Mouse (Mus musculus) cortical plate, adult 2 months (tissue): Measurements from ENCODE around the gene Fos. TPM values are rescaled to one million over a fixed set of nuclear protein-coding genes. Genes with fewer than 3 reads are reported as not detected.

Source experiments
- H3K27ac ChIP-seq: fragments of 200-500 bp; 2 replicates; pipeline ENCODE4 v1.5.1; 2012; ENCODE audit warnings: low read length, control low read depth, inconsistent platforms; ENCODE audit not compliant: insufficient read depth
- H3K4me1 ChIP-seq: fragments of 200-500 bp; 2 replicates; pipeline ENCODE4 v1.6.1; 2011; ENCODE audit warnings: low read length; ENCODE audit not compliant: control insufficient read depth, insufficient read depth
- H3K4me3 ChIP-seq: fragments of 200-500 bp; 2 replicates; pipeline ENCODE4 v1.5.1; 2011; ENCODE audit warnings: mild to moderate bottlenecking, low read length, control low read depth; ENCODE audit not compliant: insufficient read depth
- CTCF ChIP-seq: fragments of 200-500 bp; IDR thresholded peaks from 2 replicates; pipeline ENCODE4 v1.5.1; 2011; ENCODE audit warnings: mild to moderate bottlenecking, control low read depth, low read length; ENCODE audit not compliant: insufficient read depth; ENCODE audit errors: extremely low read depth
- POLR2A ChIP-seq: fragments of 200-500 bp; IDR thresholded peaks from 2 replicates; pipeline ENCODE4 v1.6.1; 2011; ENCODE audit warnings: mild to moderate bottlenecking, low read length, control low read depth; ENCODE audit not compliant: insufficient read depth; ENCODE audit errors: extremely low read depth
- polyA plus RNA-seq: library from polyadenylated mRNA; depleted of rRNA; stranded (reverse); fragments of >200 nt; gene quantifications from 2 replicates; pipeline ENCODE4 v1.2.3, GENCODE M21; 2012

Gene Fos
- polyA plus RNA-seq, 1 experiment, result 41.8 TPM

- Histone ChIP-seq H3K4me1 (no peaks in the 10 kb centered on the region), H3K4me3 (peak overlapping the region; percentile 59), H3K27ac (peak overlapping the region; percentile 80)
- TF ChIP-seq POLR2A (0 out of 2 replicates have a peak, but pooled peaks have one; percentile 50), CTCF (no peak)
Measured at GRCm38 (mm10) chr12:85485890-85486765, 12.4 kb downstream of the Fos start.

GRCm38 (mm10) chr12:85486766-85487069, 13.0 kb downstream of the Fos start:
- H3K4me3 ChIP-seq, result peak overlapping the region; percentile 59
- TF ChIP-seq CTCF (no peak), POLR2A (no peak)
- H3K4me1 ChIP-seq, result no peaks in the 10 kb centered on the region
- H3K27ac ChIP-seq, result 0 out of 2 replicates have a peak overlapping the region, but pooled peaks have one; percentile 80

- no peaks in the 10 kb centered on the region for H3K4me1 ChIP-seq
- H3K4me3 ChIP-seq, result no peak overlapping the region; the same call in 1 of the 2 replicates
- TF ChIP-seq POLR2A (no peak), CTCF (peak; percentile 81)
- H3K27ac ChIP-seq, result no peak overlapping the region
Measured at GRCm38 (mm10) chr12:85487545-85488141, 14.0 kb downstream of the Fos start.

- TF ChIP-seq POLR2A, result no peak
- no peak for TF ChIP-seq CTCF
- Histone ChIP-seq H3K4me3 (no peak overlapping the region), H3K27ac (no peak overlapping the region), H3K4me1 (no peaks in the 10 kb centered on the region)
Measured at GRCm38 (mm10) chr12:85489232-85489886, 15.7 kb downstream of the Fos start.

GRCm38 (mm10) chr12:85490096-85490820, 16.6 kb downstream of the Fos start:
- no peaks in the 10 kb centered on the region for H3K4me1 ChIP-seq
- no peak overlapping the region for H3K4me3 ChIP-seq
- no peak overlapping the region for H3K27ac ChIP-seq
- TF ChIP-seq CTCF, result no peak
- TF ChIP-seq POLR2A, result no peak

GRCm38 (mm10) chr12:85490991-85491390, 17.3 kb downstream of the Fos start:
- H3K27ac ChIP-seq, result no peak overlapping the region
- no peaks in the 10 kb centered on the region for H3K4me1 ChIP-seq
- TF ChIP-seq CTCF (no peak), POLR2A (no peak)
- H3K4me3 ChIP-seq, result no peak overlapping the region

GRCm38 (mm10) chr12:85492084-85492645, 18.5 kb downstream of the Fos start:
- H3K27ac ChIP-seq, result no peak overlapping the region
- no peaks in the 10 kb centered on the region for H3K4me1 ChIP-seq
- no peak overlapping the region for H3K4me3 ChIP-seq
- TF ChIP-seq CTCF, result peak; percentile 63
- no peak for TF ChIP-seq POLR2A

- Histone ChIP-seq H3K4me3 (no peak overlapping the region), H3K4me1 (no peaks in the 10 kb centered on the region), H3K27ac (no peak overlapping the region)
- TF ChIP-seq POLR2A (no peak), CTCF (no peak)
Measured at GRCm38 (mm10) chr12:85496336-85496735, 22.6 kb downstream of the Fos start.

- H3K27ac ChIP-seq, result no peak overlapping the region
- TF ChIP-seq CTCF, result peak; percentile 82
- no peak for TF ChIP-seq POLR2A
- no peak overlapping the region for H3K4me3 ChIP-seq
- H3K4me1 ChIP-seq, result no peaks in the 10 kb centered on the region
Measured at GRCm38 (mm10) chr12:85496755-85497154, 23.1 kb downstream of the Fos start.
